Mouse (Mus musculus) olfactory bulb, adult 2 months (tissue): Measurements from ENCODE around the gene Pitpnm3.

ENCODE experiments used
- CTCF ChIP-seq: fragments of 200-500 bp; IDR thresholded peaks from 2 replicates; pipeline ENCODE4 v1.5.1; 2012; ENCODE audit warnings: low read depth, mild to moderate bottlenecking, low read length, moderate library complexity; ENCODE audit not compliant: insufficient read depth
- POLR2A ChIP-seq: fragments of 200-500 bp; IDR thresholded peaks from 2 replicates; pipeline ENCODE4 v1.6.1; 2012; ENCODE audit warnings: mild to moderate bottlenecking, low read depth, low read length, moderate library complexity; ENCODE audit not compliant: insufficient read depth

DNA sequence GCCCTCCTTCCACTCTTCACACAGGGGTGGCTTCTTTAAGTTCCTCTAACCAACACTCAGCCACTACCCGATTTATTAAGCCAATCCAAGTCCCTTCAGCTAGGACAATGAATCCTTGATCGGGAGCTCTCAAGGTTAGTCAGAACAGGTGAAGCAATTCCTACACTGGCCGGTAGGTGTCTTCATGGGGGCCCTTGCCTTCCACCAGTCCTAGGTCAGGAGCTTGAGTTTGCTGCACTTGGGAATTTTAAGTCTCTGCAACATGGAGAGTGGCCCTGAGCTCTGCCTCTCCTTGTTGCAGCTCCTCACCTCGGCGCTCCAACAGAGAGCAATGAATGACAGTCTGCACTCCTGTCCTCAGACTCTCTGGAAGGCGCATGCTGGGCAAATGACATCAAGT lies 69.2 kb downstream of the Pitpnm3 start:
- TF ChIP-seq CTCF, result no peak
- no peak for TF ChIP-seq POLR2A
